Mouse (Mus musculus) small intestine, adult 2 months (tissue): Measurements from ENCODE around the gene Dtd1.

Experiments used
- CTCF ChIP-seq: fragments of 200-500 bp; IDR thresholded peaks from 2 replicates; pipeline ENCODE4 v1.5.1; 2012; ENCODE audit warnings: low read depth, mild to moderate bottlenecking, control low read depth, inconsistent platforms, low read length, moderate library complexity, mixed read lengths; ENCODE audit not compliant: insufficient replicate concordance, insufficient read length; ENCODE audit errors: extremely low read depth
- POLR2A ChIP-seq: fragments of 200-500 bp; IDR thresholded peaks from 2 replicates; pipeline ENCODE4 v1.6.1; 2012; ENCODE audit warnings: low read depth, mild to moderate bottlenecking, control low read depth, inconsistent platforms, low read length, moderate library complexity

DNA sequence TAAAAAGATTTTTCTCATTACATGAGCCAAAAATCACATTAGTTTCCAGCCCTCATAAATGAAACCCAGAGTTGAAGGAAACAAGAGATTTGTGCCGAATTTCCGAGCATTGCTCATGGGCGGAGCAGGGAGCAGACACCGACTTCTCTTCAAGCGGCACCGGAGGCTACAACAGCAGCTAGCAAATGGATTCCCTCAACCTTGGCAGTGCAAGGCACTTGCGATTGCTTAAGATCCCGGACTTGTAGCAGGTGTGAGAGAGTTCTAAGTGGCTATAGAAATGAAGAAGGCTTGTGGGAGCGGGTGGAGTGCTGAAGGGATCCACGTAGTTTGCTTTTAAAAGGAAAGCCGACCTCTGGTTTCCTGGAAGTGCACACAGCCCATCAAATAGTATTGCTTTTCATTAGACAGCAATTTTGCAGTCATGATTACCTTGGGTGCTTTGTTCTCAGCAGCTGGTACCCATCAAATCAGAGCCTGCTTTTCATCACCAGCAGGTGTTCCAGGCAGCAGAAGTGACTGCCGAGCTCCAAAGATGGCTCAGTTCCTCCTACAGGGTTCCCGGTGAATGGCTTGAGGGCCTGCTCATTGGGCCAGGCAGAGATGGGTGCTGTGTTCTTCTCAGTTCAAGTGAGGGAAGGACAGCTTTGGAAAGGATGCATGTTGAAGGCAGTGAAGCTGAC, 77.0 kb downstream of the Dtd1 start:
- TF ChIP-seq CTCF (no peak), POLR2A (no peak)
